Mouse (Mus musculus): ENCODE data around the gene Myd88.

Myd88 gene

DNA sequence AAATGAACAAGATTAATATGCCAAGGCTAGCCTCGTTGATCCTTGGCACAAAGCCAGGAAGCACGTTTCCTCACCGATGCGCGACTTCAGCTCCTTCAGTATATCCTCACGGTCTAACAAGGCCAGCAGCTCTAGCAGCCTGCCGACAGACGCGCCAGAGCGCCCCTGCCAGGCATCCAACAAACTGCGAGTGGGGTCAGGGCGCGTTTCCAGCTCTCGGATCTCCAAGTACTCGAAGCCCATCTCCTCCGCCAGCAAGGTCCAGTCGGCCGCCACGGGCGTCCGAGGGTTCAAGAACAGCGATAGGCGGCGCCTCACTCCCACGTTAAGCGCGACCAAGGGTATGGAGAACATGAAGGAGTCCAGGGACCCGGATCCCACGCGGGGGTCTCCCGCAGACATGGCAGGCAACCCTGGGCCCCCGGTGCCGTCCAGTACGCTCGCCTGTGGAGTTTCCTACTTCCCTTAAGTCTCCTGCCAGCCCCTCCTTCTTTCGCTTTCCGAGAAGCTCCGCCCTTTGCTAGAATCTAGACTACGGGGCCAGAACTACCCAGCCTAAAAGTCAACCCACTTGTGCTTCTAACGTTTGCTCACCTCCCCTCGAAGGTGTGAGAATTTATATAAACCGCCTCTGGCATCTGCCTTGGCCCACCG lies 1.5 kb downstream of the Myd88 start, which contains the start of gene Acaa1a:
Acaa1a (plus strand) TSS at position 119 of the 654 bp plus-strand sequence.
- peak; percentile 66 to 75 for DNase-seq

DNA sequence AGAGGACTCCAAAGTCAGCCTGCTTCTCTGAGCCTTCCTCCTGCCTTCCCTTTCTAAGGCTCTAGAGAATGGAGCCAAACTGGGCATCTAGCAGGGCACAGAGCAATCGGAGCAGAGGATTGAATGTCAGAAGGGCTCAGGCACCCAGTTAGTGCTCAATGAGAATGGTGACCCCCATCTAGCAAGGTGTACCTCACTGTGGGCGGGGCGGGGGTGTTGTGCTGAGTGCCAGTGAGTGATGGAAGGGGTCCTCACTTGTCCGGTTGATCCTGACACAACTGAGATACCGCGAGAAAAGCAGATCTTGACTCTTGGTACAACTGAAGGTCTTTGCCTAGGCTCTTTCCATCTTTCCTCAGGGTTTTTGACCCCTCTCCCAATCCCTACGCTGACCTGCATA lies 2.1 kb downstream of the Myd88 start:
- DNase-seq = no peak

DNA sequence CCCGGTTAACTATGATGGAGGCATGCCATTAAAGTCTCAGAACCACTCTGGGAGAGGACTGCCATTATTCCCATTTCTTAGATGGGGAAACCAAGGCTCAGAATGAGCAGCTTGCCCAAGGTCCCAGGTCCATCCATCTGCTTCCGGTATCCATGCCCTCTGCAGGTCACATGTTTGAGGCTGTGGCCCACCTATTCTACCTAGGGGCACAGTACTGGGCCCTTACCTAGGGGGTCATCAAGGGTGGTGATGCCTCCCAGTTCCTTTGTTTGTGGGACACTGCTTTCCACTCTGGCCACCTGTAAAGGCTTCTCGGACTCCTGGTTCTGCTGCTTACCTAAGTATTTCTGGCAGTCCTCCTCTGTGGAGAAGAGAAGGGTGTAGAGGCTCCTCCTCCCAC lies 2.9 kb downstream of the Myd88 start:
- DNase-seq = no peak

DNA sequence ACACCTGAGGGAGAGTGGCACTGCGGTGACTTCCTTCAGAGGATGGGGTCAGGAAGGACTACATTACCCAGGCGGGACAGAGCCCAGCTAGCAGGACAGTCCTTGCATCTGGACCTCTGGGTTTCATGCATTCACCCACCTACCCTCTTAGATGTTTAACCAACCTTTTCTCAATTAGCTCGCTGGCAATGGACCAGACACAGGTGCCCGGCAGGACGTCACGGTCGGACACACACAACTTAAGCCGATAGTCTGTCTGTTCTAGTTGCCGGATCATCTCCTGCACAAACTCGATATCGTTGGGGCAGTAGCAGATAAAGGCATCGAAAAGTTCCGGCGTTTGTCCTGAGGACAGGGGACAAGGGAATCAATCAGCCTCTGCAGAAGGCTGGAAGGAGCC lies 3.4 kb downstream of the Myd88 start:
- DNase-seq = no peak

DNA sequence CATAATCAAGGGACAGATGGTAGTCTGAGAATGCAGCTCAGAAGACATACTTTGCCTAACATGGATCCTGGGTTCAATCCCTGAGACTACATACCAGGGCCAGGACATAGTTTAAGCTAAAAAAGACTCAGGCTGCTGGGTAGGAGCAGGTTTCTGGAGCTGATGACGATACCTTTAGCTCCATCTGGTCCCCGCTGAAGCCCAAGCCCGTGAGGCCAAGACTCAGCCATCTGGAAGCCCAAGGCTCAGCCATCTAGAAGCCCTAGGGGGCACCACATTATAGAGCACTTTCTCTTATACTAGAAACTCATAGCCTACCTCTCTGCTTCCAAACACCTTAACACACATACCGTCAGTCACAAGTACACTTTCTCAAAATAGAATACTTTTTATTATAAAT lies 5.6 kb downstream of the Myd88 start:
- peak; percentile 50 to 61 for DNase-seq

DNA sequence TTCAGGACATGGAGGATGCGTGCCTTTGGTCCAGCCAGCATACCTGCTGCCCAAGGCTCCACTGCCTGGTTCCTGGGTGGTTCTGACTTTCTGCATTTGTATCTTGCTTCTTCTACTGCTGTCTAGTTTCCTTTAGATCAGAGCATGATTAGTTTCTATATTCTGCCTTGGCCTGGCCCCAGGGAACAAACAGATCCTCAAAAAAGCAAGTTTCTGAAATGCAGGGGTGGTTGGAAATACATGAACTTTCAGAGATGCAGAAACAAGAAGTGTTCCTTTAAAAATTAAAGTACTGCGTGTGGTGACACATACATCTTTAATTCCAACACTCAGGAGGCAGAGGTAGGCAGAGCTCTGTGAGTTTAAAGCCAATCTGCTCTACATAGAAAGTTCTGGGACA lies 6.4 kb downstream of the Myd88 start:
- DNase-seq = no peak

DNA sequence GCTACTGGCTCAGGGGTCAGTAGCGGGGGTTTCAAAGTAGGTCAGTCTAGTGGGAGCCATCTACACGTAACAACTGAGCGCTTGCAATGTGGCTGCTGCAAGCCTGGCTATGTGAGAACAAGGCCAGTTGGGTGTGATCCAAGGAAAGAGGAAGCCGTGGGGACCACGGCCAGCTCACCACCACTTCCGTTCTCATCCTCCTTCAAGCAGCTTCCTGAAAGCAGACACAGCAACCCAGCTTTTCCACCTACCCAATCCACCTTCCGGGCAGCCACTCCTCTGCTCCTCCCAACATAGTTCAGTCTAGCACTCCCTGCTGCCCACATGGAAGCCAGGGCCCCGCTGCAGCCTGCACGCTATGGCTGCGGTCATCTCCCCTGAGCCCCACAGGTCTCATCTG lies 6.9 kb downstream of the Myd88 start:
- DNase-seq = peak; percentile 35 to 51

DNA sequence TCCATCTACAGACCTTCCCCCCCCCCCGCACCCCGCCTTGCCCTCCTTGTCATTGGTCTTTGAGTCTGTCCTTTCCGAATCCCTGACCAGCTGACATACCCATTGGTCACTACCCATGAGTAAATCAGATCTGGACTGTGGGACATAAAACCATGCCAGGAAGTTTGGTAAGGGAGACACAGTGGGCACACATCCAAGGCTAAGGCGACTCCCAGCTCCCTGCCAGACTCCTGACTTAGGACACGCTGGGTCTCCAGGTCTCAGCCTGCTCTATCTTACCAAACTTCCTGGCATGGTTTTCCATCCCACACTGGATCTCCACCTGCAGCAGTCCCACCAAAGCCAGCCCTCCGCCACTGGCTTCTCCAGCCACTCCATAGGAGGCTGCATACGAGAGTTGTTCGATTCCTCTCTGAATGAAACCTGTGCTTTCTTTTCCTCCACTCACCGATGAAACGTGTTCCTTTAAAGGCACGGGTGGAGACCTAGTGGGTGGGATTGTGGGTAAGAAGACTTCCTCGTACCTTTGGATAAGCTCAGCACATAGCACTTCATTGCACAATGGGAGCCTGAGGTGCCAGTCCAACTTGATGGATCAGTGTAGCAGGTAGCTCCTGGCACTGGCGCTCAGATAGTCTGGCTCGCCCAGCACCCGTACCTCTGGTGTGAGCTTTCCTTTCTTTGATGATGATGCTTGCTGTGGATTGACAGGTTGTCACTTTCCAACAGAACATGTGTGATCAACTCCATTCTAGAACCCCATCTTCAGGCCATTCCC lies 10.8 kb downstream of the Myd88 start:
- DNase-seq = no peak

DNA sequence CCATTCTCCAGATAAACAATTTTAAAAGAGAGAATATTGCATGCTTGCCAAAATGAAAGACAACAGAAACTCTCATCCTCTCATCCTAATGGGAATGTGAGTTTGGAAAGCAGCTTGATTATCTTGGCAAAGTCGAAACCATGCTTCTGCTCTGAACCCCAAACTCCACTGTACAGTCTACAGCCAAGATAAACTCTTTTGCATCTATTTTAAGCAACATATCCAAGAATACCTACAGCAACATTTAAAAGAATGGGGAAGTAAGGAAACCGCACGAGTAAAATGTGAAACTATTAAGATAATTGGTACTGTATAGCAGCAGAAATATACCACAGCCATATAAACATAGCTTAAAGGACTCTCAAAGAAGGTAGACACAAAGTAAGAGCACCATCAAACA lies 12.7 kb downstream of the Myd88 start:
- no peak for DNase-seq

DNA sequence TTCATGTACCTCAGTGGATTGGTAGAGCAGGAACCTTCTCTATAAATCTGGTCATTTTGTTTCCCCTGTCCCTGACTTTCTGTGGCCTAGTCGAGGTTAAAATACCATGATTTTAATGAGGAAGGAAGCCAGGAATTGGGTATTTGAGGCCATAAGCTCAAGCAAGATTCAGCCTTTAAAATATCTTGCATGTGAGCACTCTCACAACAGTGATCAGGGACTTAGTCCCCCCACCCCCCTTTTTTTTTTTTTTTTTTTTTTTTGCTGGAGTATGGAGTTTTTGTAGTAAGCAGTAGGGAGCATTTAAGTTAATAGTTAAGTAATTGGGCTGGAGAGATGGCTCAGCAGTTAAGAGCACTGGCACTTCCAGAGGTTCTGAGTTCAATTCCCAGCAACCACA lies 17.1 kb downstream of the Myd88 start:
- DNase-seq = no peak

DNA sequence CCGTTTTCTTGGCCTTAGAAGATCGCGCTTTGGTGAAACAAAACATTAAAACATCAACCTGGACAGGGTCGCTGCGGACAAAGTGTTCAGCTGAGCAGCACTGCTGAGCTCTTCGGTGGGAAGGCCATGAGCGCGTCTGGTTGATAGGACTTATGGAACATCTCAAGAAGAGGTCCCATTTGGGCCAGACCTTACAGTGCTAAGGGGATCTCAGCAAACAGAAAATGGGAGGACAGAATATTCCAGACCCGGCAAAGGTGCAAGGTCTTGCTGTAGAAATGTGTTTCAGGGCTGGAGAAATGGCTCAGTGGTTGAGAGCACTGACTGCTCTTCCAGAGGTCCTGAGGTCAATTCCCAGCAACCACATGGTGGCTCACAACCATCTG lies 18.0 kb downstream of the Myd88 start:
- DNase-seq = no peak

DNA sequence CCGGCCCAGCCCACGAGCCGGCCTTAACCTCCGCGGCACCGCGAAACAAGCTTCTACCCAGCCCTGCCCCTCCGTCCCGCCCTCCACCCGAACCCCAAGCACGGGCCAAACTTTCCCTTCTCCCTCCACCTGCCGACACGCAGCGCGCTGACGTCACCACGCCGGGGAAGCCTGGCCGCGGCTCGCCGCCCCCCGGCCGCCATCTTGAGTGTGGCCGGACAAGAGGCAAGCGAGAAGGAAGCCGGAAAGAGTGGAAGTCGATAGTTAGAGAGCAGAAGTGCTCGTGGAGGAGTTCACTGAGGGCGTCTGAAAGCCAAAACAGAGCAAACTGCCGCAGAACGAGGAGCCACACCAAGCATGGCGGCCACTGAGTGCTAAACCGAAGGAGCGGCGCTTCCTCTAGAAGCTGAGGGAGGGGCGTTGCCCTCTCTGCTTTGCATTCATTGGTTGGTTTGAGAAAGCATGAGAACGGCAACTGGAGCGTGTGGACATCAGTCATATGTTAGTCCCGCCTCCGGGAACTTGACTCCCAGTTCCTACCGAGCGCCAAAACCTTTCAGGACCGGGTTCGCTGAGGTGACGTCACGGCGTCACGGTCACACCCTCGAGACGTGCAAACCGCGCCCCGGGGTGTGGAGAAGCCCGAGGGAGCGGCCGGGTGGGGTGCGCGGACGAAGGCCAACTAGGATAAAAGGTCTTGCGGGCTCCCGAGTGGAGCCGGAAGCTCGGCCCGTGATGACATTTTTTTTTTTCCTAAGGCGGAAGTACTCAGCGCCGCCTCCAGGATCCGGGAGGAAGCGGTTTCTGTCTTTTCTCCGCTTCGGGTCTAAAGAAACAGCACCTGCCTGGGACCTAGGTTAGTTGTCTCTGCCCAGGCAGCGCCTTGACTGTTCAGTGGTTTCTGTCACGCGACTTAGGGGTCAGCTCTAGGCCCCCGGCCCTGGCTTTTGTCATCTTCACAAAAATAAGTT lies 18.6 kb downstream of the Myd88 start, which contains the start of gene Oxsr1:
Oxsr1 (minus strand) TSS at position 139 of the 971 bp plus-strand sequence.
- peak; percentile 99 for DNase-seq

DNA sequence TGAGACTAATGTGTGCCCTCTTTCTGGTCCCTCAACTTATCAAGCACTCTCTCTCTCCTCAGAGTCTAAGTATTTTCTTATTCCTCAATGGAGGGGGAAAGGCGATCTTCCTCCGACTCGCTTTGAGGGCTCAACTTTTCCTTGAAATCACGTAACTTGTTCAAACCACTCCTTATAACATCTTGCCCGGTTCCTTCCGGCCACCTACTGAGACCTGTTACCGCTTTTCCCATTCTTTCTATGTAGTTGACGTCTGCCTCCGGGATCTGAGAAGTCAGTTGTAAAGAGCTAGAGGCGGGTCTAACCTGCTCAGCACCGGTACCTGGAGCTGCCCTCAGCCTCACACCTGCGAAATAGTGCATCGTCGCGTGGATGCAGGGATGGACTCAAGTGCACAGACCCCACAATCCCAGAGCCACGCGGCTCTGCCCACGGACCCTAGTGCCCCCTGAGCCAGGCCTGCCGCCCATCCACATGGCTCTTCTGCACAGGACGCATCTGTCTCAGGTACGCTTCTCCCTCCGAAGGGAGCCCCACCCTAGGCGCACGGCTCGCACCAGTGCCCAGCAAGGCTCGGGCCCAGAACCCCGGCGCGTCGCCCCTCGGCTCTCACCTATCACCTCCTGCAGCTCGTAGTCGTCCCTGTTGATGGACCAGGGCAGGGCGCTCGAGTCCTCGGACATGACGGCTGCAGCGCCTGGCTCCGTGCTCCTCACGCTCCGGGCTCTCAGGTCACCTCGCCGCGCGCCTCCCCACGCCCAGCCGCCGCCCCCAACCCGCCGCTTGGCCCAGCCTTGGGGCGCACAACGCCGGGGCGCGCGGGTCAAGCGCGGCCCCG lies 19.6 kb downstream of the Myd88 start:
- no peak for DNase-seq

DNA sequence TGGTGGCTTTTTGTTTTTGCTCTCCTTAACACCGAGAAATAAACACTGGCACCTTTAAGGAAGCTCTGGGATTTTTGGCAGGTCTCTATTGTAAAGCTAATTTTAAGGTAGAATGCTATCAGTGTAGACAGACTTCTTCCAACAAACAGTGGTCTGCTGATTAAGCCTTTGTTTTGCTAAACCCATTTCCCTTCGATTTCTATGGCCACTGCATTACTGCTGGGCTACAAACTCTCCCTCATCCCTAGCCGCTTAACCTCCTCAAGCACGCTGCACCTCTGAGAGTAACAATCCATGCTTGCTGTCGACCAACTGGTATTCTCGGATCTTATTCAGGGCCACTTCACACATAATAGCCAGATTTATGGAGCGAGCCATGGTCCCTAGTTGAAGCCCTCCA lies 20.3 kb downstream of the Myd88 start:
- no peak for DNase-seq

DNA sequence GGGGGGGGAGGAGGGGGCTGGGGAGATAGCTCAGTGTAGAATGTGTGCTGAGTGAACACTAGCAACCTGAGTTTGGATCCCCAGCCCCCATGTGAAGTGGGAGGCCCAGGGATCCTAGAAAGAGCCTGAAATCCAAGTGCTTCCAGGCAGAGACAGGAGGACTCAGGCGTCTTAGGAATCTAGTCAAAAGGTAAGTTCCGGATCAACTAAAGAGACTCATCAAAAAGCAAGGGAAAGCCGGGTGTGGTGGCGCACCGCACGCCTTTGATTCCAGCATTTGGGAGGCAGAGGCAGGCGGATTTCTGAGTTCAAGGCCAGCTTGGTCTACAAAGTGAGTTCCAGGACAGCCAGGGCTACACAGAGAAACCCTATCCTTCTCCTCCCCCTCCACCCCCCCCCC lies 20.8 kb downstream of the Myd88 start:
- no peak for DNase-seq

DNA sequence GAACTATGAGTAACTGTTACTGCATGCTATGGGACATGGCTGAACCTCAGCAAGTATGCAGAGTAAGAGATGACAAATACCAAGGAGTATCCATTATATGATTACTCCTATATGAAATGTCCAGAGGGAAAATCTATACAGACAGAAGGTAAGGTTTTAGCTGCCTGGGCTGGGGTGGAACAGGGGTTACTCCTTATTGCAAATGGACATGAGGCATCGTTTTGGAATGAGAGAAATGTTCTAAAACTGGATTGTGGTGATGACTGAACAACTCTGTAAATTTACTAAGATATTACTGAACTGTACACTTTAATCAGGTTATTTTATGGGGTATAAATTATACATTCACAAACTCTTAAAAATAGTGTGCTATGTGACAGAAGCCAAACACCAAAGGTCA lies 22.3 kb downstream of the Myd88 start:
- DNase-seq = no peak

DNA sequence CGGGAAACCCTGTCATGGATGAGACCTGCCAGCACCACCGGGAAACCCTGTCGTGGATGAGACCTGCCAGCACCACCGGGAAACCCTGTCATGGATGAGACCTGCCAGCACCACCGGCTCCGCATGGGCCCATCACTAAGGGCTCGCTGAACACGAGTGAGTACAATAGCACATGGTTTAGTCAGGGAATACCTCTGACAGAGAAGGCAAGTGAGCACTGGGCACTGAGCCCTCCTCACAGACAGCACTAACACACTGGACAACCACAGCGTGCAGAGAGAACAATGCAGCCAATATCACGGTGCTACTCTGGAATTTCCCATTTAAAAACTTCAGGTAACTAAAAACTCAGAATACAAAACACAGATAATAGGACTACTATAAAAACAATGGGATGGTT lies 28.1 kb downstream of the Myd88 start:
- DNase-seq = peak; percentile 49 to 55

DNA sequence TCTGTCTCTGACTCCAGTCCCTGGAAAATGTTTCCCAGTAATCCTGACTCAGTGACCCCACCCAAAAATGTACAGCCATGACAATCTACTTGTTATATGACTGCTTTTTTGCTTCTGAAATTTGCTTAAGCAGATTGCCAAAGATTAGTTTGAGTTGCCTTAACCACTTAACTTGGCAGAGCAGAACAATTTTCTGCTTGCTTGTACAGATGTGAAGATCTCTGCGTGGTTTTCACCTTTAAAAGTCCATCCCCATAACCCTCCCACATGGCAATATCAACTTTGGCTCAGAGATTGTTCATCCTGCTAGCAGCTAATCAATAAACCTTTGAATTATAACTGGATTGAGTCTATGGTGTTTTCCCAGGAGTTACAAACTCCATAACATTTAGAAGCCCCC lies 32.1 kb downstream of the Myd88 start:
- no peak for DNase-seq

DNA sequence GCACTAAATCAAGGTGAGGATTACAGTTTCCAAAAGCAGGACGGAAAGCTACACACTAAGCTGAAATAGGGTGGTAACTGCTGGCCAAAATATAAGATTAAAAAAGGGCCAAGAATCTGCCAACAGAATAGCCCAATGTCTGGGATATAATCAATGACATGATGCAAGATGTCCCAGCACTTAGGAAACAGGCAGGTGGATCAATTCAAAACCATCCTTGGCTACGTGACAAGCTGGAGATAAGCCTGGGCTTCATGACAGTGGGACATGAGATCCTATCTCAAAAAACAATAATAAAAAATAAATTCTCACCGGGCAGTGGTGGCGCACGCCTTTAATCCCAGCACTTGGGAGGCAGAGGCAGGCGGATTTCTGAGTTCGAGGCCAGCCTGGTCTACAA lies 35.3 kb downstream of the Myd88 start:
- DNase-seq = no peak

DNA sequence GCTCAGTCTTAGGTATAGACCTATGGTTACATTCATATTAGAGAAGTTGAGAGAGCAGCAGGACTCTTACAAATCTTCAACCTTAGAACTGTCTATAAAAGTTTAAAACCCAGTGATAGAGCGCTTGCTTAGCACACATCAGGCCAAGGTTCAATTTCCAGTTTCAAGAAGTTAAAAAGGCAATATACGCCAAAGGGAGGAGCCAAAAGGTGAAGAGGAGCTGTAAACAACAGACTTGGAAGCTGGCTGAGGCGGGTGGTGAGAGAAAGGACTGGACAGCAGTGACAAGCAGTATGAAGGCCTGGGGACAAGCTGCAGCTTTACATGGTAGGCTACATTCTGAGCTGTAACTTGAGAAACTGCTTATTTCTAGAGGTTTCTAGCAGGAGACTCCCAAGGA lies 42.6 kb downstream of the Myd88 start:
- no peak for DNase-seq

DNA sequence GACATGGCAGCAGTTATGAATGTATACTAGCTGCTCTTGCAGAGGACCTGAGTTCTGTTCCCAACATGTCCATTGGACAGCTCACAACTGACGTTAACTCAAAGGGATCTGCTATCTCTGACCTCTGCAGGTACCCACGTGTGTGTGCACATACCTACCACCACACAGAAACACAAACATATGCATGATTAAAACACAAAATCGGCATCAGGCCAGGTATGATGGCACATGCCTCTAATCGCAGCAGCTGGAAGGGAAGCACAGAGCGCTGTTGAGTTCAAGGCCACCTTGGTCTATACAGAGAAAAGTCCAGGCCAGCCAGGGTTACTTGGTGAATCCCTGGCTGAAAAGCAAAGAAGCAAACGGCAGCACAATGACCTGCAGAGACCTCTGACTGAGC lies 43.5 kb downstream of the Myd88 start:
- no peak for DNase-seq

DNA sequence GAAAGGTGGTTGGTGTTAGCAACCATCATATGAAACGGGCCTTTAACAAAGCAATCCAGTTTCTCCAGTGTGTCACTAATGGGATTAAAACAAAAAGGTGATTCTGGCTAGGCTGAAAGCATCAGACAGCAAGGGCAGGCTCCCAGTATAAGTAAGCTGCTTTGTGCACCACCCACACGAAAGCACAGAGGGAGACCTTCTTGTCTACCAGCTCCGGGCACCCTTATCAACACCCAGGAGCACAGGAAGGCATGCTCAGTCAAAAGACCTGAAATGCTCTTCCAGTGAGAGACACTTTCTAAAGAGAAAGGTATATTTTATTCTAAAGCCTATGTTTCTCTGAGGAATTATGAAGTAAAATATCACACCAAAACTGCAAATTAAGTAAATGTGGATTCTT lies 50.4 kb downstream of the Myd88 start:
- no peak for DNase-seq
